Mouse (Mus musculus) monocyte, adult 2 months (primary cell): ENCODE data around the gene Gins2.

Experiments
- DNase-seq, 2 experiments: peaks; one replicate each; pipeline ENCODE4 v3.0.0; 2022; ENCODE audit warnings: low spot score in 2 of 2, low read depth in 1 of 2

Gene Gins2

GRCm38 (mm10) chr8:120531775-120532516 lies 57.2 kb downstream of the Gins2 start:
- DNase-seq, result no peak

- DNase-seq, result no peak
Measured at GRCm38 (mm10) chr8:120530954-120531656, 58.0 kb downstream of the Gins2 start.

- peak in 1 of 2 experiments; percentile 17 for DNase-seq
Measured at GRCm38 (mm10) chr8:120529226-120529625, 59.9 kb downstream of the Gins2 start.
